Mouse (Mus musculus) cerebellum, adult 2 months (tissue): ENCODE measurements around the gene Lingo1. TPM values are rescaled to one million over a fixed set of nuclear protein-coding genes. Genes with fewer than 3 reads are reported as not detected.

ENCODE experiments used
- DNase-seq, 2 experiments: peaks; one replicate each; pipeline ENCODE4 v3.0.0; 2021
- H3K27ac ChIP-seq: fragments of 200-500 bp; 2 replicates; pipeline ENCODE4 v1.5.1; 2012; ENCODE audit warnings: low read length, control low read depth, inconsistent platforms; ENCODE audit not compliant: insufficient read depth
- H3K27me3 ChIP-seq: fragments of 200-500 bp; 2 replicates; pipeline ENCODE4 v1.6.1; 2012; ENCODE audit warnings: inconsistent platforms, mild to moderate bottlenecking, low read length, moderate library complexity; ENCODE audit not compliant: control insufficient read depth, insufficient read depth
- H3K4me1 ChIP-seq: fragments of 200-500 bp; 2 replicates; pipeline ENCODE4 v1.6.1; 2011; ENCODE audit warnings: low read length; ENCODE audit not compliant: control insufficient read depth, insufficient read depth
- H3K4me3 ChIP-seq: fragments of 200-500 bp; replicated peaks from 2 replicates; pipeline ENCODE3; 2011; ENCODE audit warnings: mild to moderate bottlenecking, low read depth, low read length, control low read depth; ENCODE audit not compliant: insufficient read depth
- CTCF ChIP-seq: fragments of 200-500 bp; IDR thresholded peaks from 2 replicates; pipeline ENCODE4 v1.5.1; 2011; ENCODE audit warnings: low read depth, mild to moderate bottlenecking, control low read depth, low read length, moderate library complexity, borderline replicate concordance; ENCODE audit not compliant: insufficient read depth
- POLR2A ChIP-seq: fragments of 200-500 bp; IDR thresholded peaks from 2 replicates; pipeline ENCODE4 v1.6.1; 2011; ENCODE audit warnings: low read length, control low read depth, borderline replicate concordance; ENCODE audit not compliant: insufficient read depth
- WGBS: fragments of 180-500 bp; shearing (Covaris S2); methylation state at CpG from one replicate; pipeline ENCODE4 v1.1.7; 2018; 5-methylcytosine and 5-hydroxymethylcytosine counted together
- polyA plus RNA-seq: library from polyadenylated mRNA; depleted of rRNA; stranded (reverse); fragments of >200 nt; gene quantifications from 2 replicates; pipeline ENCODE4 v1.2.3, GENCODE M21; 2012

Gene Lingo1
- polyA plus RNA-seq, 1 experiment = 88.3 TPM

DNA sequence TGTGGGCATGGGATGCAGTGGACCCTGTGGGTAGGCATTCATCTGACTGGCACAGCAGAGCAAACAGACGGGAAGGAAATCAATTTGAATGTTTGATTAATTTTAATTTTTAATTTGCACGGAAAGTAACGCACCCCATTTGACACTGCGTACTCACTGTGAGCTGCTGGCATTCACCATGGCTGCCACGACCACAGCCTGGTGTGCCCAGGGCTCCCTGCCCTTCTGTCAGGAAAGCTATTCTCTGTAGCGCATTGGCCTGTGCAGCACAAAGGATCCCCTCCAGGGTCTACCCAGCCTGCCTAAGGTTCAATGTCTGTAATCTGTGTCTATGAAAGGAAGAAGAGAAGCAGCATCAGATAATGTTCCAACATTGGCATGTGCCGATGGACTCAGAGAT, 6.9 kb upstream of the Lingo1 start:
- H3K27me3 ChIP-seq = no peaks in the 10 kb centered on the region
- H3K27ac ChIP-seq = no peak overlapping the region
- 69% methylated on average over 7 of the region's 7 CpGs for WGBS
- no peak overlapping the region for H3K4me3 ChIP-seq
- H3K4me1 ChIP-seq = no peaks in the 10 kb centered on the region
- TF ChIP-seq CTCF (no peak), POLR2A (no peak)
- DNase-seq = no peak

DNA sequence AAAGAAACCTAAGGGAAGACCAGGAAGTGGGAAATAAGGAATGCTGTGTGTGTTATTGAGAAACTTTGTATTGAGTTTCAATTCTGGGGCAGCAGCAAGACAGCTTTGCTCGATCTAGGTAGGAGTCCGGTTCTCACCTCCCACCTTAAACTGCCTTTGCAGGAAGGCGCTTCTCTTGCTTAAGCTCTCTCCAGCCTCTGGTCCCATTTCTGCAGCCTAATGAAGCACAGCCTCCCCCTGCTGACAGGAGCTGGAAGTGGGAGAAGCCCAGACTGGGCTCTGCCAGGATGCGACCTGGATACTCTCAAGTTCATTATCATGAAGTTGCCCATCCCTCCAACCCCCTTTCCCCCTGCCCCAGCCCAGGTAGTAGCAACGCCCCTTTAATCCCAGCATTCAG, 1.6 kb upstream of the Lingo1 start:
- 6% methylated on average over 5 of the region's 5 CpGs for WGBS
- H3K27me3 ChIP-seq = no peaks in the 10 kb centered on the region

DNA sequence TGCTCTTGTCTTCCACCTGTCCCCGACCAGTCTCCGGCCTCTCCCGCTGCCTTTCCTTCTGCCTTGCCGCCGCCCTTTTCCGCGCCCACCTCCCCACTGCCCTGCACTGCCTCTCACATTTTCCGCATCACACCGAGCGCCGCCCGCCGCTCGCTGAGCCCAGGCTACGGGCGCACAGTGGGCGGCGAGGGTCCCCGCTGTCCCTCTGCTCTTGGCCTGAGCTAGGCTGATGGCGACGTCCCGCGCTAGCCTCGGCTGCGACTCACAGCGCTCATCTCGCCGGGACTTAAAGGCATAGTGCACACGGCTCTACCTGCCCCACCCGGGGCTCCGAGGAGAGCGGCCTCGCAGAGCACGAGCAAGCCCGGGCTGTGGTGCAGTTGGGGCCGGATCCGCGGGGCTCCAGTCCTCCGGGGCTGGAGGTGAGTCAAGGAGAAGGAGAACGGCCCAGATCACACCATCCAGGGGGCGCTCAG, 426 bp upstream of the Lingo1 start:
- under 1% methylated on average over 41 of the region's 41 CpGs for WGBS
- H3K27me3 ChIP-seq = no peaks in the 10 kb centered on the region
- H3K4me3 ChIP-seq = peak overlapping the region; percentile 80
- DNase-seq = peak; percentile 65 to 74
- peaks cover 10% of the 10 kb centered on the region for H3K4me1 ChIP-seq
- TF ChIP-seq CTCF (no peak), POLR2A (peak; percentile 51; the same call in 1 of the 2 replicates)
- peak overlapping the region; percentile 73 for H3K27ac ChIP-seq

More for the DNA sequence above, 1.6 kb upstream of the Lingo1 start:
- TF ChIP-seq CTCF = peak; percentile 97
- no peak for TF ChIP-seq POLR2A
- H3K4me1 ChIP-seq = peaks cover 7% of the 10 kb centered on the region; the same call in 1 of the 2 replicates
- DNase-seq = peak; percentile 84 to 89
- no peak overlapping the region for H3K4me3 ChIP-seq
- no peak overlapping the region for H3K27ac ChIP-seq

DNA sequence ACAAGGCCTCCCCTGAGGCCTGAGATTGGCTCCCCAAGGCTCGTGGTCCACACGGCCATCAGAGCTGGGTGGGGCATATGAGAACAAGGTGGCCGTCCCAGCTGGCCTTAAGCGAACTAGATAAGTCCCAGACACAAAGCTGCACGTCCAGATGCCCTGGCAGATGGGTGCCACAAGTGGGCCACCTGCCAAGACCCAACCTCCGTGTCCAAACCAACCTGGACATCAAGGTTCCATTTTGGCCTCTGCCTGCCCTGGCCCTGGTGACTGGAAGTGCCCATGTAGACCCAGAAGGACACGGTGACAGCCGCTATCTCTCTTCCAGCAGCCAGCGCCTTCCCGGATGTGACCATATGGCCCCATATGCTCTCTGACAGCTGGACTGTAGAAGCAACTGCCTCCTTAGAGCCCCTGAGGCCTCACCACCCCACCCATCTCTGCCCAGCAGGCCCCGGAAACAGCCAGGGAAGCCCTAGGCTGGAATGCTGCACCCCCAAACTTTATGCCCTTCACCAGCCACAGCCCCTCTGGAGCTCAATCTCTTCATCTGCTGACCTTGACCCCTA, 4.5 kb downstream of the Lingo1 start:
- TF ChIP-seq CTCF (no peak), POLR2A (no peak)
- WGBS = 61% methylated on average over 11 of the region's 11 CpGs
- peaks cover 9% of the 10 kb centered on the region for H3K4me1 ChIP-seq
- no peak for DNase-seq
- H3K4me3 ChIP-seq = no peak overlapping the region
- no peak overlapping the region for H3K27ac ChIP-seq
- H3K27me3 ChIP-seq = no peaks in the 10 kb centered on the region

DNA sequence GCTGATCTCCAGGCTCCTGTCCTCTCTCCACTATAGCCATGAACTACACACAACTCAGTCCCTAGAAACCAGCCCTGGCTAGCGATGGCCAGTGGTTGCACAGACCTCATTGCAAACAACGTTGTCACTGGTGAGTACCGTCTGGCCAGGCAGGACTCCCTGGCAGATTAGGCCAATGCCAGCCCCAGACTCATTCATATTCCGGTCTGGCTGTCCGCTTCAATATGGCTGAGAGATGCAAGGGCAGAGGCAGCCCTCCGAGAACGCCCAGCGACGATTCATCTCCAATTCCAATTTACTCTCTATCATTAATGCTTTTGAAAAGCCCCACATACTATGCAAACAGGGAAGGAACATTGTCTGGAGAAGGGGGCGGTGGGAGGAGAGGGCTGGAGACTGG, 11.7 kb downstream of the Lingo1 start:
- no peaks in the 10 kb centered on the region for H3K4me1 ChIP-seq
- no peak overlapping the region for H3K27ac ChIP-seq
- H3K27me3 ChIP-seq = no peaks in the 10 kb centered on the region
- 68% methylated on average over 10 of the region's 10 CpGs for WGBS
- H3K4me3 ChIP-seq = no peak overlapping the region
- DNase-seq = no peak
- TF ChIP-seq CTCF (no peak), POLR2A (no peak)

DNA sequence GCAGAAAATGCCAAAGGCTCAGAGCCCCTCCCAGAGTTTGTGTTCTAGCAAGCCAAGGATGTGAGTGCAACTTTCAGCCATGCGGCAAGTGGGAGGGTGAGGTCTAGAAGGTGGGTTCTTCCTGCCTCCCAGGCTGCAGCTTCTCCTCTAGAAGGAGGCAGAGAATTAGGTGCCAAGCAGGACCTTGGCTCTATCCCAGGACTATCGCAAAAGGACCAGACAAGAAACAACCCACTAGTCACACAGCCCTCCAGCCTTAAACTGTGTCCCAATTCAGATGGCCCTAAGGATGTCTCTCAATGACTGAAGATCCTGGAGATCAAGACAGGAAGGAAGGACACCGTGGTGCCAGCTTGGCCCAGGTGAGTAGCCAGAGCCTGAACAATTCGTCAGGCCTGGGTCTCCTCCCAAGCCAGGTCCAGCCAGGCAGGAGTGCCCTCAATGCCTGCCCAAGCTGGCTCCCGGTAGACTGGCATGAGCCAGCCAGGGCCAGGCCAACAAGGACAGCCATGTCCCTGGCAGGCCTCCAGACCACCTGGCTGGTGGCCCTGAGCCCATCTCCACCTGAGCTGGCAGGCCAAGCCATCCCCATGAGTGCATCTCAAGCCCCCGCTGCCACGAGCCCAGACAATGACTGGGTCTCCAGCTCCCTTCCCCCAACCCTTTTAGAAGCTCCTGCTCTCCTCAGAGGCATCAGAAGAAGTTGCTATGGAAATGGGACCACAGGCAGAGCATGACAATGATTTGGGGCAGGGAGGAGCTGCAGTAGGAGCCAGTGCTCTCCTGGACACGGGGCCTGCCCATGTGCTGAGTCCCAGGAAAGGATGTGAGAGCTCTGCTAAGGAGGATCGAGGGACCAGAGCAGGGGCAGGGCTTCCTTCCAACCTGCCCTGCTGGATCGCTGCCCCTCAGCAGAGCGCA, 19.1 kb downstream of the Lingo1 start:
- TF ChIP-seq POLR2A = no peak
- no peak for TF ChIP-seq CTCF
- DNase-seq = peak; percentile 96 to 97
- Histone ChIP-seq H3K4me3 (no peak overlapping the region), H3K27ac (peak overlapping the region; percentile 11; the same call in 1 of the 2 replicates), H3K4me1 (peaks cover 37% of the 10 kb centered on the region), H3K27me3 (no peaks in the 10 kb centered on the region)
- 7% methylated on average over 11 of the region's 11 CpGs for WGBS

DNA sequence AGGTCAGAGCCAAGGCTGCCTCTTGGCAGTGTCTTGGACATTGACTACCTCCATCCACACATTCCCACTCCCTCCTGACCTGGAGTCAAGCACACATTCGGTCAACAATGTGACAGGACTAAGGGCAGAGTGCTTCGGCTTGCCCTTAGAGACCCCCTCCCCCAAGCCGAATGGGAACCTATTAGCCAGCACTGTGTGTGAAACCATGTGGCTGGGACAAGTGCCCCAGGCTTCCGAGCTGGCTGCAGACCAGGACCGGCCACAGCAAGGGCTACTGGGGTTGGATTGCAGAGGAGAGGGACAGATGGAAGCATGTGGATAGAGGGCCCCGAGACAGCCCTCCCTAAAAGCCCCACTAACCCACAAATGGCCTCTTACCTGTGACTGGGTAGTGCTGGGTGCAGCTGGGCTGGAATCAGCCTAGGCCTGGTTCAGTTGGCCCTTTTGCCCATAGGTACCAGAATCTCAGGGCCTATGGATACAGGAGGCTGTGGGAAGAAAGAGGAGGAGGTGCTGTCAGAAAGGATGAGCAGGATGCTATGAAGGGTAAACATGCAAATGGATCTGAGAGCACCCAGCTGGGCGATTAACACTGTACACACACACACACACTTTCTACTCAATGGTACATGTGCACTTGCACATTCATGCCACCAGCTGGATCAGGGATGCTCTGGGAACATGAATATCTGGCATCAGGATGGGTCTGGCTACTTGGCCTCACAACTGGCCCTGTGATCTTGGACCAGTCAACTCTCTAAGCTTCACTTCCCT, 20.9 kb downstream of the Lingo1 start:
- Histone ChIP-seq H3K27me3 (no peaks in the 10 kb centered on the region), H3K4me1 (peaks cover 37% of the 10 kb centered on the region), H3K4me3 (no peak overlapping the region), H3K27ac (no peak overlapping the region)
- TF ChIP-seq CTCF (no peak), POLR2A (no peak)
- peak; percentile 69 to 79 for DNase-seq
- WGBS = 24% methylated on average over 7 of the region's 7 CpGs
